Mouse (Mus musculus): ENCODE data around the gene Hmx2. TPM values are rescaled to one million over a fixed set of nuclear protein-coding genes. Genes with fewer than 3 reads are reported as not detected.

Gene Hmx2
- 1.0 and 1.4 TPM in 2 replicates for polyA plus RNA-seq (2015; fragmentation: Nextera tagmentation; extraction: Ambion mirVana)

DNA sequence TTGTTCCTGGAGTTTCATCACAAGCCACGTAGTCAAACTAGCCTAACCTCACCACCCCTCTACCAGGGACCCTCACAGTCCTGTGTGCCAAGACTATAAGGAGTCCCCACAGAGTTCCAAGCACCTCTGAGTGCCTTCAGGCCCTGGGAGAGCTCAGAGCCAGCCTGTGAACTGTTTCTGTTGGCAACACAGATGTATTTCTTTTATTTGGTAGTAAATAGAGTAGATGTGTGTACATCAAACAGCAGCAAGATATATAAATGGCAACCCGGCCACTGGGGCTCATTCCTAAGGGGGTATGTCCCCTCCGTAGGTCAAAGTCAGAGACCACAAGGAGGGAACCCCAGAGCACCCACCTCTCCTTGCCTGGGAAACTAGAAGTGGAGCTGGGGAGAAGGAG lies at the start of gene Hmx2:
Gene Hmx2 (plus strand): TSS at position 301 of the 400 bp plus-strand sequence.
- Histone ChIP-seq H3K4me1 (peaks cover 9% of the 10 kb centered on the region; the same call in 1 of the 2 replicates), H3K9ac (no peak within 1 kb of the TSS), H3K4me3 (replicated peaks) (no peak within 1 kb of the TSS), H3K4me2 (no peak within 1 kb of the TSS), H3K27me3 (replicated peaks) (peaks cover 94% of the 10 kb centered on the region), H3K27ac (no peak within 1 kb of the TSS), H3K36me3 (no peaks in the 10 kb centered on the region), H3K9me3 (no peaks in the 10 kb centered on the region)
- WGBS, result 3% methylated on average over 3 of the region's 3 CpGs
- no peak for ATAC-seq (ENCODE audit: insufficient read depth, low FRiP score, low read depth)

DNA sequence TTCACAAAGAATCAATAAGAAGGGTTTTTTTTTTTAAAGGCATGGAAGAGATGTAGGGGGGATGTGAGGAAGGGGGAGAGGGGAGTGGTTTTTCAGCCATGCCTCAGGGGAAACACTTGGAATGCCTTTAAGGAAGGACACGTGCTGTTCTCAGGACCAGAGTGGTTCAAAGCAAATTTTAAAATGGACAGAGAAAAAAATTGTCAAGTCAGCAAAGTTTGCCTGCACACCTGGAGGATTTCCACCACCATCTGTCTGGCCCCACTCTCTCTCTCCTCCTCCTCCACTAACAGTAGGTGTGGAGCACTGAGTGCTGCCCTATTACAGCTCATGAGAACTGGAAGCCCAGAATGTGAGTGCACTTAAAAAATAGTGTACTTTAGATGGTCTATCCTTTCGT lies 44.8 kb upstream of the Hmx2 start:
- no peak overlapping the region for H3K4me3 ChIP-seq (replicated peaks)
- H3K9me3 ChIP-seq, result no peaks in the 10 kb centered on the region
- no peak overlapping the region for H3K4me2 ChIP-seq
- H3K27ac ChIP-seq, result no peak overlapping the region
- 57% methylated on average over 2 of the region's 2 CpGs for WGBS
- no peaks in the 10 kb centered on the region for H3K4me1 ChIP-seq
- H3K9ac ChIP-seq, result no peak overlapping the region
- no peaks in the 10 kb centered on the region for H3K27me3 ChIP-seq (replicated peaks)
- no peaks in the 10 kb centered on the region for H3K36me3 ChIP-seq
- no peak for ATAC-seq (ENCODE audit: insufficient read depth, low FRiP score, low read depth)

DNA sequence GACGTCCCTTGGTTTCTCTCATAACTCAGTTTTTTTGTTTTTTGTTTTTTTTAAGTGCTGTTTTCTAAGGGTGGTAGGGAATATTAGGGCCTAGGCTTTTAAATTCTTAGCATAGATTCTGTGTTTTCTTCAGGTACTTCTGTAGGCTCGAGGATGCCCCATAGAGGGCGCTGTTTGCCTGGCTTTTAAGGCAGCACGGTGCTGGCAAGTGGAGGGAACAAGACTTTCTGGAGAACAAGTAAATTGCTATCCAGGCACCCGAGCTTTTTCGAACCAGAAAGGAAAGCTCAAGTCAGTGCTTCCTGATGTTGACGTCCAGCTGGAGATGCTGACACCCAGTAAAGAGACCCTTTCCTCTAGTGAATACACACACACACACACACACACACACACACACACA lies 8.6 kb upstream of the Hmx2 start:
- no peaks in the 10 kb centered on the region for H3K36me3 ChIP-seq
- H3K4me3 ChIP-seq (replicated peaks), result no peak overlapping the region
- no peak overlapping the region for H3K9ac ChIP-seq
- peaks cover 24% of the 10 kb centered on the region for H3K4me1 ChIP-seq
- peak; percentile 67; the same call in 1 of the 2 replicates for ATAC-seq (ENCODE audit: insufficient read depth, low FRiP score, low read depth)
- no peak overlapping the region for H3K4me2 ChIP-seq
- under 1% methylated on average over 7 of the region's 7 CpGs for WGBS
- peaks cover 75% of the 10 kb centered on the region for H3K27me3 ChIP-seq (replicated peaks)
- H3K27ac ChIP-seq, result no peak overlapping the region
- no peaks in the 10 kb centered on the region for H3K9me3 ChIP-seq

DNA sequence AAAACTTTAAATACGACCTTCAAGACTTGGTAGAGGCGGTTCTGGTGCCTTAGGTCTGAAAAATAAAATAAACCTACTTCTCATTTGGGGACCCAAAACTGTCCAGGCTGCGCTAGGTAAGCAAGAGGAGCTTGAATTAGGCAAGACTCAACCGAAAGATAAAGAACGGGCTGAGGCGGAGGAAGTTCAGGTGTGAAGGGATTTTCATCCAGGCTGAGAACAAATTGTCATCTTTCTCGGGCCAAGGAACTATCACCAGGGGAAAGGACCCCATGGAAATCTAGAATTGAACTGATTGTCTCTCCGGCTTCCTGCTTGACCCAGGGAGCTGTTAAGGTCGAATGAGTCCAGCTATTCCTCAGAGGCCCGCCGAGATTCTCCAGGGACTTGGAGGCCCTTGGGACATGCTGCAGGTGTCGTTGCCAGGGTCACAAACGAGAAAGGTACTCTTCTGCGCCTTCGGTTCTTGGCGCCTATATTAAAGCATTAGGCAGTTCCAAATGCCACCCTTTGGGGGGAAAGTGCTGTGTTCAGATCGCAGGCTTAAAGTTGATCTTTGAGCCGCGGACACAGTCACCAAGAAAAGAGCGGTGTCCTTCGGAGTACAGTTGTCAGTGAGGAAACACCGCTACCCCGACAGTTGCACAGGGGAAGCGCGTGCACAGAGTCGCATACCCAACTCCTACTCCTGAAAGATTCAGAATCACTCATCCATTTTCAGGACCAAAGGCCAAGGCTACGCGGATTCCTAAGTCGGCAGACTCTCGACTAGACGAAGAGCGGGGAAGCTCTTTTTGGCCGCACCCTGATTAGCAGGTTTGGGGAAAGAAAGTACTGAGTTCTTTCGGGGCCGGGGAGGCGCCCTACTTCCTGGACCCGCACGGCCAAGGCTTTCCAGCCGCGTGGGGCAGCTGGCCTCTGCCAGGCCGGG lies 7.1 kb upstream of the Hmx2 start:
- peak overlapping the region; percentile 69 for H3K4me2 ChIP-seq

DNA sequence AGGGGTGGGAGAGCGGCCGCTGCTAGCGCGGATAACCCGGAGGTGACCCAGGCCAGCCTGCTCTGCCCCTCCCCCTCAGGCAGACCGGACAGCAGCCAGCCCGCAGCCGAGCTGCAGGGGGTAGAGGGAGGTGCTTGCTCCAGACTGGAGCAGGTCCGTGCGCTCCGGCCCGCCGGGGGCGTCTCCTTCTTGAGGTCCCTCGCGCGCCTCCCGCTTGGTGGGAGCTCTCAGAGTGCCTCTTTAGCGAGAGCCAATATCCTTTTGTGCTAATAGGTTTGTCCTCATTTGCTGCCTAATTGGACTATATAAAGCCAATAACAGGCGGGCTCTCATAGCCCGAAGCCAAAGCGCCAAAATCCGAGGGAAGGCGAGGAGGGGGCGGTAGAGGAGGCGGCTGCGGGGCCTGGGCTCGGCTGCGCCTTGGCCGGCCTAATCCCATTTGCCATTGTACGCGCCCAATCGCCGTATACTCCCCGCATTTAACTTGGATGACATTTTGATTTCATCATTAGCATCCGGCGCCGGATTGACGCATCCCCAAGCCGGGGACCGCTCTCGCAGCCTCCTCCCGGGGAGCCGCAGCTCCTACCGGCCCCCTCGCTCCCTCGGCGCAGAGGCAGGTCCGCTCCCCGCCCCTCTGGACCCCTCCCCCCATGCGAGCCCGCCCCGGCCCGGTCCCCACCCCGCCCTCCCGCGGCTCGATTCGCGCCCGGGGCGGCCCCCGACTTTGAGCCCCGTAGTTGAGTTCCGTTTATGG lies 6.3 kb upstream of the Hmx2 start, which contains the start of gene Hmx3:
Gene Hmx3 (plus strand): TSS at position 753 of the 757 bp plus-strand sequence.
- H3K9ac ChIP-seq, result no peak within 1 kb of the TSS
- WGBS, result 1% methylated on average over 65 of the region's 65 CpGs
- peak within 1 kb of the TSS; percentile 69 for H3K4me2 ChIP-seq
- peaks cover 94% of the 10 kb centered on the region for H3K27me3 ChIP-seq (replicated peaks)
- H3K9me3 ChIP-seq, result no peaks in the 10 kb centered on the region
- ATAC-seq (ENCODE audit: insufficient read depth, low FRiP score, low read depth), result no peak
- peak within 1 kb of the TSS; percentile 38 for H3K4me3 ChIP-seq (replicated peaks)
- no peak within 1 kb of the TSS for H3K27ac ChIP-seq
- peaks cover 24% of the 10 kb centered on the region for H3K4me1 ChIP-seq
- no peaks in the 10 kb centered on the region for H3K36me3 ChIP-seq

More for the DNA sequence above, 7.1 kb upstream of the Hmx2 start:
- Histone ChIP-seq H3K27ac (no peak overlapping the region), H3K4me1 (peaks cover 24% of the 10 kb centered on the region), H3K9ac (no peak overlapping the region), H3K4me3 (replicated peaks) (peak overlapping the region; percentile 38), H3K36me3 (no peaks in the 10 kb centered on the region), H3K9me3 (no peaks in the 10 kb centered on the region), H3K27me3 (replicated peaks) (peaks cover 88% of the 10 kb centered on the region)
- no peak for ATAC-seq (ENCODE audit: insufficient read depth, low FRiP score, low read depth)
- WGBS, result 2% methylated on average over 41 of the region's 41 CpGs

DNA sequence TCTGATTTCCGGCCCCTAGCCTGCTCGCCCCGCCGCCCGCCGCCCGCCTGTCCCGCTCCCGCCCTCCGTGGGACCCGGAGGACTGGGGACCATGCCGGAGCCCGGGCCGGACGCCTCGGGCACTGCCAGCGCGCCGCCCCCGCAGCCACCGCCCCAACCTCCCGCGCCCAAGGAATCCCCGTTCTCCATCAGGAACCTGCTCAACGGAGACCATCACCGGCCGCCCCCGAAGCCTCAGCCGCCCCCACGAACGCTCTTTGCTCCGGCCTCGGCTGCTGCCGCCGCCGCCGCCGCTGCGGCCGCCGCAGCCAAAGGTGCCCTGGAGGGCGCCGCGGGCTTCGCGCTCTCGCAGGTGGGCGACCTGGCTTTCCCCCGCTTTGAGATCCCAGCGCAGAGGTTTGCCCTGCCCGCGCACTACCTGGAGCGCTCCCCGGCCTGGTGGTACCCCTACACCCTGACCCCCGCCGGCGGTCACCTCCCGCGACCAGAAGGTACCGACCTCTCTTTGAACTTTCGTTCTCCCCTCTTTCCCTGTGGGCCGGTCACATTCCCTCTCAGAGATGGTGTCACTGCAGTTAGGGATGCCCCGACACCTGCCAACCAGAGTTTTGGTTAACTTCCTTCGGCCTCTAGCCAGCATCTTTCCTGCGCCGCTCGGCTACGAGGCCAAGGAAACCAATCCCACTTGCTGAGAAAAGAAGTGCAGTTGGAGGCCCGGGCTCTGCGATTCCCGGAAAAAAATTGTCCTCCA lies 5.5 kb upstream of the Hmx2 start:
- H3K27ac ChIP-seq, result no peak overlapping the region
- WGBS, result under 1% methylated on average over 71 of the region's 71 CpGs
- H3K9me3 ChIP-seq, result no peaks in the 10 kb centered on the region

DNA sequence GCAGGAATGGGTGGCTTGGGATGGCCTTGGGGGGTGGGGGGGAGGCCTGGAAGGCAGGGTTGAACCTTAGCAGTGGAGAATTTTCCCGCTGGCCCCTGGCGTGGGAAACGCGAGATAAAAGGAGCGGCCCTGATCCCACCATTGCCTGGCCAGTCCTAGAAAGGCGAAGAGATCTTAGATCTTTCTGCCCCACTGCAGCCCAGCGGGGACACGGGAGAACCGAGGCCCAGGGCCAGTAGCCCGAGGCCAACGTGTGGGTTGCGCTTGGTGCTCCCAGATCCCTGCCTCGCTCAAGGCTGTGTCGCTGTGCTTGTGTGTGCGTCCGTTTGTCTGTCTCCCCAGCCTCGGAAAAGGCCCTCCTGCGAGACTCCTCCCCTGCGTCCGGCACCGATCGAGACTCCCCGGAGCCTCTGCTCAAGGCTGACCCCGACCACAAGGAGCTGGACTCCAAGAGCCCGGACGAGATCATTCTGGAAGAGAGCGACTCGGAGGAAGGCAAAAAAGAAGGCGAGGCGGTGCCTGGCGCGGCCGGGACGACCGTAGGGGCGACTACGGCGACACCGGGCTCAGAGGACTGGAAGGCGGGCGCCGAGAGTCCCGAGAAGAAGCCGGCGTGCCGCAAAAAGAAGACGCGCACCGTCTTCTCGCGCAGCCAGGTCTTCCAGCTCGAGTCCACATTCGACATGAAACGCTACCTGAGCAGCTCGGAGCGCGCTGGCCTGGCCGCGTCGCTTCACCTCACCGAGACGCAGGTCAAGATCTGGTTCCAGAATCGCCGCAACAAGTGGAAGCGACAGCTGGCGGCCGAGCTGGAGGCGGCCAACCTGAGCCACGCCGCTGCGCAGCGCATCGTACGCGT lies 4.7 kb upstream of the Hmx2 start:
- Histone ChIP-seq H3K4me3 (replicated peaks) (peak overlapping the region; percentile 38), H3K36me3 (no peaks in the 10 kb centered on the region), H3K27me3 (replicated peaks) (peaks cover 94% of the 10 kb centered on the region), H3K4me1 (peaks cover 24% of the 10 kb centered on the region), H3K9ac (no peak overlapping the region; the same call in 1 of the 2 replicates), H3K4me2 (peak overlapping the region; percentile 69), H3K9me3 (no peaks in the 10 kb centered on the region), H3K27ac (no peak overlapping the region)
- under 1% methylated on average over 75 of the region's 75 CpGs for WGBS
- ATAC-seq (ENCODE audit: insufficient read depth, low FRiP score, low read depth), result no peak

More for the DNA sequence above, 5.5 kb upstream of the Hmx2 start:
- peak overlapping the region; percentile 38 for H3K4me3 ChIP-seq (replicated peaks)
- 0 out of 2 replicates have a peak, but pooled peaks have one; percentile 18 for ATAC-seq (ENCODE audit: insufficient read depth, low FRiP score, low read depth)
- peaks cover 94% of the 10 kb centered on the region for H3K27me3 ChIP-seq (replicated peaks)
- H3K9ac ChIP-seq, result no peak overlapping the region
- H3K4me2 ChIP-seq, result peak overlapping the region; percentile 69
- H3K36me3 ChIP-seq, result no peaks in the 10 kb centered on the region
- peaks cover 24% of the 10 kb centered on the region for H3K4me1 ChIP-seq

DNA sequence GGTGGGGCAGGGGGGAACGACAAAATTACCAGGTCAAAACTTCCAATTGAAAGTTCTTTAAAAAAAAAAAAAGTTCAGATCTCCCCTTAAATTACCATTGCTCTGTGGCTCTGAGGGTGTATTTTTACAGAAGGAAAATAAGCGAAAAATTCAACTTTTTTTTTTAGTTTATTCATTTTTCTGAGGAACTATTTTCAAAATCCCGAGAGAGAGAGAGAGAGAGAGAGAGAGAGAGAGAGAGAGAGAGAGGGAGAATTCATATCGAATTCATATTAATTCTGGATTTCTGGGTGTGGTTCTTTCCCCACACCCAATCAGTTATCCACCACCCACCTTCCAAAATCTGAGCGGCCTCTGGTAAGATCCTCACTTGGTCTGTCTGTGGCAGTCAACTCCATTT lies 3.7 kb upstream of the Hmx2 start:
- no peak overlapping the region for H3K4me3 ChIP-seq (replicated peaks)
- H3K27ac ChIP-seq, result no peak overlapping the region
- WGBS, result 2% methylated on average over 5 of the region's 5 CpGs

DNA sequence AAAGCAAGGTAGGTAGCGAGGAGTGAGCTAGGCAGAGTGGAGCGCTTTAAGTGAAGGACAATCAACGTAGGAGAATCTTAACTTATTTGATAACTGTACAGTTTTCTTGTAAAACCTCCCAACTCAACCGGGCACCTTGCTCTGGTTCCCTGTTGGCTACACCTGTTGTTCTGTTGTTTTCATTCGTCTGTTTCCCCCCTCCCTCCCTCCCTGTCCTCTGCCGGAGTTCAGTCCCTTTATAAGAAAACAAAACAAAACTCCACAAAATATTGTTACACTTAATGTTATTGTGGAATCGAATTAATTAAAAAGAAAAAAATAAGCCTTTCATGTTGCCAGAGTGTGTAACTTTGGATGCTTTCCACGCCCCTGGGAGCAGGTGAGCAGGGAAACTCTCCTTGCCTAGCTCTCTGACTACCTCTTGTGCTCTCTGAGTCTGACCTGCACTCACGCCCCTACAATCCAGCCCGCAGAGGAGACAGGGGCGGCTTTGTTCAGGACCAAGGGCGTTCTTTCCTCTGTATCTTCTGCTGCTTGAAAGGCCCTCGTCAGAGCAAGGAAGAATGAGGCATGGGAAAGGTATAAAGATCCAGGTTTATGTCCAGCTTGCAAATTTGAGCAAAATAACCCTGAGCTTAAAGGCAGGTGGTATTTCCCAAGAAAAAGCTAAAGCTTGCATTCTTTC lies 2.7 kb upstream of the Hmx2 start:
- no peaks in the 10 kb centered on the region for H3K36me3 ChIP-seq
- WGBS, result 3% methylated on average over 13 of the region's 13 CpGs
- no peak overlapping the region for H3K9ac ChIP-seq
- no peaks in the 10 kb centered on the region for H3K9me3 ChIP-seq
- H3K27me3 ChIP-seq (replicated peaks), result peaks cover 94% of the 10 kb centered on the region
- no peak overlapping the region for H3K4me2 ChIP-seq
- H3K4me3 ChIP-seq (replicated peaks), result no peak overlapping the region
- no peak overlapping the region for H3K27ac ChIP-seq
- peaks cover 24% of the 10 kb centered on the region for H3K4me1 ChIP-seq
- no peak for ATAC-seq (ENCODE audit: insufficient read depth, low FRiP score, low read depth)

More for the DNA sequence above, 3.7 kb upstream of the Hmx2 start:
- Histone ChIP-seq H3K9ac (no peak overlapping the region), H3K4me2 (no peak overlapping the region), H3K27me3 (replicated peaks) (peaks cover 93% of the 10 kb centered on the region), H3K4me1 (peaks cover 24% of the 10 kb centered on the region), H3K9me3 (no peaks in the 10 kb centered on the region), H3K36me3 (no peaks in the 10 kb centered on the region)
- no peak for ATAC-seq (ENCODE audit: insufficient read depth, low FRiP score, low read depth)

DNA sequence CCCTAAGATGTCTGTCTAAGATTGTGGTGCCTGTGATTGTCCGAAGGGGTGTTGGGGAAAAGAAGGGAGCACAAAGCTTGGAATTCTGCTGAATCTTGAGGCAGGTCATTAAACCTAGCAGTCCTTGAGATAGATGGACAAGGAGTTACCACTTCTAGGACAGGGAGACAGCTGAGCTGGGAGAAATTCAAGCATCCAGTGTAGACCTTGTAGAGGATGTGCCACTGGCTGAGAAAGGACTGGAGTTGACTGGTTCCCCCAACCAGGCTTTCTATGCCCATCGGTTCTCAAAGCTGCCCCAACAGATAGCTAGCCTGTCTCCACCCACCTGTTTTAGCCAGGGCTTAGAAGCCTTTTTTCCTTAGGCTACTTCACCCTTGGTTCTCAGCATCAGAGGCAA lies 2.1 kb upstream of the Hmx2 start:
- H3K9me3 ChIP-seq, result no peaks in the 10 kb centered on the region
- no peak overlapping the region for H3K4me2 ChIP-seq
- no peak for ATAC-seq (ENCODE audit: insufficient read depth, low FRiP score, low read depth)
- H3K36me3 ChIP-seq, result no peaks in the 10 kb centered on the region
- no peak overlapping the region for H3K4me3 ChIP-seq (replicated peaks)
- H3K4me1 ChIP-seq, result peaks cover 24% of the 10 kb centered on the region
- WGBS, result 10% methylated on average over 2 of the region's 2 CpGs
- H3K27me3 ChIP-seq (replicated peaks), result peaks cover 94% of the 10 kb centered on the region
- no peak overlapping the region for H3K9ac ChIP-seq
- no peak overlapping the region for H3K27ac ChIP-seq

All from stomach, embryonic 15.5 days (tissue).